Mouse (Mus musculus) forebrain, embryonic 16.5 days (tissue): ENCODE measurements at regions not wholly inside any gene's neighbourhood (a gene's known extent, or its start where the extent isn't known, plus 50 kb on each side); places are given as distances from the start of the nearest gene placed in this dataset.

ENCODE experiments used
- ATAC-seq: fragments of 200-750 bp; cut with Nextera tagmentation; 2 replicates; pipeline ENCODE4 v1.8.0; 2017; ENCODE audit warnings: mild to moderate bottlenecking, moderate library complexity
- H3K27ac ChIP-seq: fragments of 300-500 bp; sonication (generic); 2 replicates; pipeline ENCODE4 v1.5.1; 2014; ENCODE audit warnings: low read length, control low read depth
- H3K27me3 ChIP-seq: fragments of 300-500 bp; sonication (generic); replicated peaks from 2 replicates; pipeline ENCODE4 v1.6.1; 2014; ENCODE audit warnings: low read length; ENCODE audit not compliant: control insufficient read depth, insufficient read depth
- H3K36me3 ChIP-seq: fragments of 300-500 bp; sonication (generic); 2 replicates; pipeline ENCODE4 v1.6.1; 2014; ENCODE audit not compliant: control insufficient read depth, insufficient read depth
- H3K4me1 ChIP-seq: fragments of 300-500 bp; sonication (generic); replicated peaks from 2 replicates; pipeline ENCODE4 v1.6.1; 2014; ENCODE audit warnings: low read length; ENCODE audit not compliant: control insufficient read depth, insufficient read depth
- H3K4me2 ChIP-seq: fragments of 300-500 bp; sonication (generic); 2 replicates; pipeline ENCODE4 v1.6.1; 2014; ENCODE audit warnings: mild to moderate bottlenecking, low read length, control low read depth
- H3K4me3 ChIP-seq: fragments of 300-500 bp; sonication (generic); replicated peaks from 2 replicates; pipeline ENCODE4 v1.5.1; 2014; ENCODE audit warnings: mild to moderate bottlenecking, low read length, control low read depth
- H3K9ac ChIP-seq: fragments of 300-500 bp; sonication (generic); replicated peaks from 2 replicates; pipeline ENCODE4 v1.6.1; 2014; ENCODE audit warnings: low read depth, low read length, control low read depth
- H3K9me3 ChIP-seq: fragments of 300-500 bp; sonication (generic); 2 replicates; pipeline ENCODE4 v1.6.1; 2016; ENCODE audit warnings: low read length; ENCODE audit not compliant: control insufficient read depth
- WGBS: fragments of 180-500 bp; shearing (Covaris S2); extraction: QIAGEN DNeasy Blood & Tissue Kit; methylation state at CpG from one replicate; pipeline ENCODE4 v1.1.7; 2014; 5-methylcytosine and 5-hydroxymethylcytosine counted together

- Histone ChIP-seq H3K9me3 (no peaks in the 10 kb centered on the region), H3K4me3 (no peak overlapping the region), H3K36me3 (no peaks in the 10 kb centered on the region), H3K9ac (no peak overlapping the region), H3K4me1 (no peaks in the 10 kb centered on the region), H3K27me3 (no peaks in the 10 kb centered on the region), H3K4me2 (no peak overlapping the region), H3K27ac (no peak overlapping the region)
- WGBS: 88% methylated on average over 6 of the region's 6 CpGs
- ATAC-seq: no peak
Observed at GRCm38 (mm10) chr12:26244701-26245100, 170.4 kb downstream of the Rnf144a start.

GRCm38 (mm10) chr12:26227557-26228020 lies 187.5 kb downstream of the Rnf144a start:
- peak; percentile 82 for ATAC-seq
- Histone ChIP-seq H3K27me3 (no peaks in the 10 kb centered on the region), H3K9me3 (no peaks in the 10 kb centered on the region), H3K4me2 (no peak overlapping the region), H3K36me3 (no peaks in the 10 kb centered on the region), H3K27ac (peak overlapping the region; percentile 69), H3K9ac (no peak overlapping the region), H3K4me3 (no peak overlapping the region), H3K4me1 (peaks cover 18% of the 10 kb centered on the region)
- WGBS: 29% methylated on average over 15 of the region's 15 CpGs

GRCm38 (mm10) chr12:26226363-26226762 lies 188.7 kb downstream of the Rnf144a start:
- Histone ChIP-seq H3K4me3 (no peak overlapping the region), H3K27ac (peak overlapping the region; percentile 69), H3K36me3 (no peaks in the 10 kb centered on the region), H3K4me2 (no peak overlapping the region), H3K4me1 (peaks cover 18% of the 10 kb centered on the region), H3K9me3 (peaks cover 4% of the 10 kb centered on the region; the same call in 1 of the 2 replicates), H3K27me3 (no peaks in the 10 kb centered on the region), H3K9ac (no peak overlapping the region)
- 9% methylated on average over 2 of the region's 2 CpGs for WGBS
- peak; percentile 66 for ATAC-seq

GRCm38 (mm10) chr12:26212447-26212846 lies 202.6 kb downstream of the Rnf144a start:
- H3K9me3 ChIP-seq: no peaks in the 10 kb centered on the region
- H3K9ac ChIP-seq: no peak overlapping the region
- WGBS: 78% methylated on average over 1 of the region's 1 CpGs
- peaks cover 8% of the 10 kb centered on the region for H3K4me1 ChIP-seq
- no peak for ATAC-seq
- no peaks in the 10 kb centered on the region for H3K36me3 ChIP-seq
- no peak overlapping the region for H3K27ac ChIP-seq
- H3K27me3 ChIP-seq: no peaks in the 10 kb centered on the region
- no peak overlapping the region for H3K4me2 ChIP-seq
- no peak overlapping the region for H3K4me3 ChIP-seq

- H3K4me3 ChIP-seq: no peak overlapping the region
- 39% methylated on average over 10 of the region's 10 CpGs for WGBS
- peak overlapping the region; percentile 20; the same call in 1 of the 2 replicates for H3K27ac ChIP-seq
Observed at GRCm38 (mm10) chr12:26211423-26211822, 203.6 kb downstream of the Rnf144a start.

DNA sequence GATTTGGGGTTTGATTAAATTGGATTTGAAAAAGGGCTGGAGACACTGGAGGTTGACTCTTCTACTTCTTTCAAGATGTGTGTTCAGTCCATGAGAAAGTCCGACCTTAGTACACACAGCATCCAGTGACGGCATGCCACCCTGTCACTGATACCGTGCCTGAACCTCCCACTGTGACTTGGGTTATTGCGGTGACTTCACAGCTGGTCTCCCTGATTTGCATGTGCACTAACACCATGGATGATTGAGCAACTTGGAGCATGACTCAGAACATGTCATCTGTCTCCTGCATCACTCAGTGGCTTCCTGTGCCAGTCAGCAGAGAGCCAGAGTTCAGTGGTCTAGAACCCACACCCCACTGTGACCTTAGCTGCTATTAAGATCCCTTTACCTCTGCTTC lies 208.3 kb downstream of the Rnf144a start:
- no peaks in the 10 kb centered on the region for H3K9me3 ChIP-seq
- peaks cover 4% of the 10 kb centered on the region for H3K4me1 ChIP-seq
- H3K9ac ChIP-seq: no peak overlapping the region
- no peaks in the 10 kb centered on the region for H3K27me3 ChIP-seq
- H3K27ac ChIP-seq: no peak overlapping the region
- no peak overlapping the region for H3K4me3 ChIP-seq
- H3K4me2 ChIP-seq: no peak overlapping the region
- no peak for ATAC-seq
- WGBS: 86% methylated on average over 4 of the region's 4 CpGs
- no peaks in the 10 kb centered on the region for H3K36me3 ChIP-seq

More at GRCm38 (mm10) chr12:26211423-26211822, 203.6 kb downstream of the Rnf144a start:
- H3K9me3 ChIP-seq: no peaks in the 10 kb centered on the region
- peak; percentile 77 for ATAC-seq
- peaks cover 8% of the 10 kb centered on the region for H3K4me1 ChIP-seq
- no peak overlapping the region for H3K9ac ChIP-seq
- no peaks in the 10 kb centered on the region for H3K27me3 ChIP-seq
- H3K36me3 ChIP-seq: no peaks in the 10 kb centered on the region
- no peak overlapping the region for H3K4me2 ChIP-seq

GRCm38 (mm10) chr12:26206036-26206435 lies 209.0 kb downstream of the Rnf144a start:
- no peak overlapping the region for H3K9ac ChIP-seq
- H3K9me3 ChIP-seq: no peaks in the 10 kb centered on the region
- no peaks in the 10 kb centered on the region for H3K27me3 ChIP-seq
- H3K36me3 ChIP-seq: no peaks in the 10 kb centered on the region
- 93% methylated on average over 8 of the region's 8 CpGs for WGBS
- no peak for ATAC-seq
- H3K27ac ChIP-seq: no peak overlapping the region
- no peak overlapping the region for H3K4me2 ChIP-seq
- H3K4me1 ChIP-seq: peaks cover 2% of the 10 kb centered on the region; the same call in 1 of the 2 replicates
- H3K4me3 ChIP-seq: no peak overlapping the region

- H3K9ac ChIP-seq: no peak overlapping the region
- WGBS: 42% methylated on average over 4 of the region's 4 CpGs
- H3K4me1 ChIP-seq: peaks cover 14% of the 10 kb centered on the region
- no peaks in the 10 kb centered on the region for H3K27me3 ChIP-seq
- H3K27ac ChIP-seq: peak overlapping the region; percentile 88
- ATAC-seq: peak; percentile 51
- H3K4me2 ChIP-seq: no peak overlapping the region
- H3K9me3 ChIP-seq: no peaks in the 10 kb centered on the region
- H3K36me3 ChIP-seq: no peaks in the 10 kb centered on the region
- H3K4me3 ChIP-seq: no peak overlapping the region
Observed at GRCm38 (mm10) chr12:26191982-26192576, 223.0 kb downstream of the Rnf144a start.

DNA sequence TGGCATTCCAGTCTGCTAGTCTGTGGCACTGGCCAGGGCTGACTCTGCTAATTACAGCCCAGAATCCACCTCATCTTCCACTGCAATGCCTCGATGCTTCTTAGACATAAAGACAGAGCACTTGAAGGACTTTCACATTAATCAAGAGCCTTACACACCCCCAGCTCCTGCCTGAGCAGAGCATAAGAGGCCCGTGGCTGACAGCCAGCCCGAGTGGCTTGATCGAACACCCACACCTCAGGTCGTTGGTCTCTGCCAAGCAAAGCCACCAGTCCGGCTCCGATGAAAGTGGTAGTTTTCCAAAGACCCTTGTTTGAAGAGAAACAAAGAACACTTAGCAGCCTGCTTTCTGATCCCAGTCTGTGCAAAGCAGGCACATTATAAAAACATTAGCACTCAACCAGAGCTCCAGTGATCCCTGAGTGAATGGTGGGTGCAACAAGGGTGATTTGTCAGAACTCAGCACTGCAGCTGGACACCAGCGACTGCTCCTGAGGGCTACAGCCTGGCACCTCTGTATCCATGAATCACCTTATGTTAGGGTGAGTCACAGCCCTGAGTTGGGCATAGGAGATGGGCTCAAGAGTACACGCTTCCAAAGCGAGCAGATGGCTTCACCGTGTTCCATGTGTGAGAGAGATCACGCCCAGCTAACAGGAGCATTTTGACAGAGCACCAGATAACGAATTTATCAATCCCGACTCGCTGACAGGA lies 223.6 kb downstream of the Rnf144a start:
- no peak overlapping the region for H3K4me2 ChIP-seq
- peak overlapping the region; percentile 88 for H3K27ac ChIP-seq
- H3K27me3 ChIP-seq: no peaks in the 10 kb centered on the region
- peaks cover 14% of the 10 kb centered on the region for H3K4me1 ChIP-seq
- H3K9ac ChIP-seq: no peak overlapping the region
- WGBS: 28% methylated on average over 15 of the region's 15 CpGs
- no peaks in the 10 kb centered on the region for H3K9me3 ChIP-seq
- H3K36me3 ChIP-seq: no peaks in the 10 kb centered on the region
- no peak overlapping the region for H3K4me3 ChIP-seq
- ATAC-seq: peak; percentile 93
